Mouse (Mus musculus): Measurements from ENCODE around the gene Arg2. TPM values are rescaled to one million over a fixed set of nuclear protein-coding genes. Genes with fewer than 3 reads are reported as not detected.

Arg2 gene
- polyA plus RNA-seq, 1 experiment from 2014 or later = 0.06 TPM

DNA sequence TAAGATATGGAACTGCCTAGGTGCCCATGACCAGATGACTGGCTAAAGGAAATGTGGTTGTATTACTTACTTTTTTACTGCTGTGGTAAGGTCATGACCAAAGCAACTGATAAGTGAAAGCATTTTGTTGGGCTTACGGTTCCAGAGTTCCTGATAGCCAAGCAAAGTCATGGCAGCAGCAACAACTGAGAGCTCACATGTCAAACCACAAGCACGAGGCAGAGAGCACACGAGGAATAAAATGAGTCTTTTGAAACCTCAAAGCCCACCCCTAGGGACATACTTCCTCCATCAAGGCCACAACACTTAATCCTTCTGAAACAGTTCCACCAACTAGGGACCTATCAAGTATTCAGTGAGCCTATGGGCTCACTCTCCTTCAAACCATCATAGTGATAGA lies 71.3 kb downstream of the Arg2 start:
- no peaks in the 10 kb centered on the region for H3K36me3 ChIP-seq (replicated peaks)
- no peaks in the 10 kb centered on the region for H3K27me3 ChIP-seq
- no peak overlapping the region for H3K4me3 ChIP-seq (replicated peaks)
- ATAC-seq (ENCODE audit: insufficient read depth) = no peak
- no peaks in the 10 kb centered on the region for H3K9me3 ChIP-seq (replicated peaks)
- no peaks in the 10 kb centered on the region for H3K4me1 ChIP-seq (replicated peaks)
- H3K4me2 ChIP-seq = no peak overlapping the region
- no peak overlapping the region for H3K9ac ChIP-seq
- 24% methylated on average over 3 of the region's 3 CpGs for WGBS (ENCODE audit: insufficient replicate concordance)
- no peak overlapping the region for H3K27ac ChIP-seq (replicated peaks)

Other genes with a start within 250 kb of the Arg2 start
- gene Plek2, start 223.8 kb upstream of the Arg2 start, polyA plus RNA-seq (2015; fragmentation: Nextera tagmentation; extraction: Ambion mirVana) = 41.4 and 46.1 TPM in 2 replicates
- gene Tmem229b, start 123.2 kb upstream of the Arg2 start, polyA plus RNA-seq (2015; fragmentation: Nextera tagmentation; extraction: Ambion mirVana) = 3.4 and 3.5 TPM in 2 replicates
- 0.06 and 0.13 TPM in 2 replicates for gene Plekhh1, start 101.6 kb upstream of the Arg2 start, polyA plus RNA-seq (2015; fragmentation: Nextera tagmentation; extraction: Ambion mirVana)
- gene Pigh, start 41.1 kb upstream of the Arg2 start, polyA plus RNA-seq (2015; fragmentation: Nextera tagmentation; extraction: Ambion mirVana) = 5.2 and 5.7 TPM in 2 replicates
- 33.1 and 33.2 TPM in 2 replicates for gene Vti1b, start 41.9 kb downstream of the Arg2 start, polyA plus RNA-seq (2015; fragmentation: Nextera tagmentation; extraction: Ambion mirVana)
- 20.8 and 22.2 TPM in 2 replicates for gene Rdh11, start 61.5 kb downstream of the Arg2 start, polyA plus RNA-seq (2015; fragmentation: Nextera tagmentation; extraction: Ambion mirVana)
- gene Rdh12, start 78.1 kb downstream of the Arg2 start, polyA plus RNA-seq (2015; fragmentation: Nextera tagmentation; extraction: Ambion mirVana) = 1.3 and 1.4 TPM in 2 replicates
- gene Zfyve26, start 165.5 kb downstream of the Arg2 start, polyA plus RNA-seq (2015; fragmentation: Nextera tagmentation; extraction: Ambion mirVana) = 7.3 and 7.6 TPM in 2 replicates
- gene Rad51b, start 166.5 kb downstream of the Arg2 start, polyA plus RNA-seq (2015; fragmentation: Nextera tagmentation; extraction: Ambion mirVana) = 4.3 and 4.6 TPM in 2 replicates